Mouse (Mus musculus) C2C12 (cell line): Measurements from ENCODE around the gene Gm20388.

Experiments
- CTCF ChIP-seq: IDR thresholded peaks from one replicate; pipeline ENCODE4 v1.5.1; 2011; ENCODE audit not compliant: control insufficient read depth, insufficient read depth, insufficient read length
- MAX ChIP-seq: IDR thresholded peaks from one replicate; pipeline ENCODE4 v1.6.1; 2011; ENCODE audit warnings: mild to moderate bottlenecking, control low read depth
- MYOG ChIP-seq: IDR thresholded peaks from one replicate; pipeline ENCODE4 v1.6.1; 2011; ENCODE audit not compliant: control insufficient read depth, insufficient read length; ENCODE audit errors: extremely low read depth
- USF1 ChIP-seq: IDR thresholded peaks from one replicate; pipeline ENCODE4 v1.6.1; 2011; ENCODE audit warnings: low read depth, mild to moderate bottlenecking, control low read depth, moderate library complexity

DNA sequence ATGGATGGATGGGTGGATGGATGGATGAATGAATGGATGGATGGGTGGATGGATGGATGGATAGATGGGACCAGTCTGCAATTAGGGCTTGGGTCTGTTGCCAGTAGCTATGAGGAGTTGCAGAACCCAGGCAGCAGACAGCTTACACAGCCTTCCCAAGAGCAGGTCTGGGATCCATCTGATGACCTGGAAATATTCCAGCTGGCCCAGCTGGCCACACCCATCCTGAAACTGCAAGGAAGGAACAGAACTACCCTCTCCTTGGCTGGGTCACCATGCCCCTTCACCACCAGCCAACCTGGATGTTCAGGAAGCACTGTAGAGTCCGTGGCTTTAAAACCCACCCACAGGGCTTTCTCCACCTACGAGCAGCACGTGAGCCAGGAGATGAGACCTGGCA lies 2240.9 kb downstream of the Gm20388 start:
- no peak for TF ChIP-seq CTCF
- TF ChIP-seq MAX = no peak
- TF ChIP-seq MYOG = no peak
- no peak for TF ChIP-seq USF1
